Mouse (Mus musculus) liver, adult 2 months (tissue): ENCODE results near the gene Abhd10. TPM values are rescaled to one million over a fixed set of nuclear protein-coding genes. Genes with fewer than 3 reads are reported as not detected.

Experiments used
- DNase-seq: peaks from one replicate; pipeline ENCODE4 v3.0.0-alpha.2; 2011; ENCODE audit warnings: low read depth, low spot score; ENCODE audit errors: extremely low read depth
- H3K27ac ChIP-seq: fragments of 200-500 bp; replicated peaks from 2 replicates; pipeline ENCODE4 v1.5.1; 2012; ENCODE audit warnings: low read depth, mild to moderate bottlenecking, control low read depth, inconsistent platforms, low read length; ENCODE audit not compliant: insufficient read depth
- H3K27me3 ChIP-seq: fragments of 200-500 bp; 2 replicates; pipeline ENCODE4 v1.6.1; 2012; ENCODE audit warnings: mild to moderate bottlenecking, moderate library complexity, low read length, inconsistent platforms; ENCODE audit not compliant: control insufficient read depth, insufficient read depth
- H3K36me3 ChIP-seq: fragments of 200-500 bp; 2 replicates; pipeline ENCODE4 v1.6.1; 2012; ENCODE audit warnings: low read length, inconsistent platforms; ENCODE audit not compliant: control insufficient read depth, insufficient read depth
- H3K4me1 ChIP-seq: fragments of 200-500 bp; 2 replicates; pipeline ENCODE4 v1.6.1; 2011; ENCODE audit warnings: low read length; ENCODE audit not compliant: control insufficient read depth, insufficient read depth
- H3K4me3 ChIP-seq: fragments of 200-500 bp; 2 replicates; pipeline ENCODE4 v1.5.1; 2011; ENCODE audit warnings: low read depth, mild to moderate bottlenecking, control low read depth, low read length, moderate library complexity; ENCODE audit not compliant: insufficient read depth
- H3K79me2 ChIP-seq: fragments of 200-500 bp; 2 replicates; pipeline ENCODE4 v1.6.1; 2012; ENCODE audit warnings: inconsistent platforms, mild to moderate bottlenecking, low read length, moderate library complexity; ENCODE audit not compliant: control insufficient read depth, insufficient read depth
- H3K9ac ChIP-seq: fragments of 200-500 bp; 2 replicates; pipeline ENCODE4 v1.6.1; 2012; ENCODE audit warnings: low read depth, mild to moderate bottlenecking, control low read depth, inconsistent platforms, low read length
- CTCF ChIP-seq: fragments of 200-500 bp; IDR thresholded peaks from 2 replicates; pipeline ENCODE4 v1.5.1; 2011; ENCODE audit warnings: low read depth, low read length, control low read depth
- POLR2A ChIP-seq: fragments of 200-500 bp; IDR thresholded peaks from 2 replicates; pipeline ENCODE4 v1.6.1; 2011; ENCODE audit warnings: low read length, control low read depth; ENCODE audit not compliant: insufficient read depth; ENCODE audit errors: extremely low read depth
- WGBS: fragments of 180-500 bp; shearing (Covaris S2); methylation state at CpG from one replicate; pipeline ENCODE4 v1.1.7; 2018; 5-methylcytosine and 5-hydroxymethylcytosine counted together
- polyA plus RNA-seq: library from polyadenylated mRNA; depleted of rRNA; stranded (reverse); fragments of >200 nt; gene quantifications from 2 replicates; pipeline ENCODE4 v1.2.3, GENCODE M21; 2012; rRNA removed
- total RNA-seq: library from RNA; depleted of rRNA; stranded (reverse); fragments of >200 nt; gene quantifications from 2 replicates; pipeline ENCODE4 v1.2.3, GENCODE M21; 2014; rRNA removed

Gene Abhd10
- total RNA-seq: 4.6 and 7.2 TPM in 2 replicates
- polyA plus RNA-seq: 2.5 and 5.1 TPM in 2 replicates

DNA sequence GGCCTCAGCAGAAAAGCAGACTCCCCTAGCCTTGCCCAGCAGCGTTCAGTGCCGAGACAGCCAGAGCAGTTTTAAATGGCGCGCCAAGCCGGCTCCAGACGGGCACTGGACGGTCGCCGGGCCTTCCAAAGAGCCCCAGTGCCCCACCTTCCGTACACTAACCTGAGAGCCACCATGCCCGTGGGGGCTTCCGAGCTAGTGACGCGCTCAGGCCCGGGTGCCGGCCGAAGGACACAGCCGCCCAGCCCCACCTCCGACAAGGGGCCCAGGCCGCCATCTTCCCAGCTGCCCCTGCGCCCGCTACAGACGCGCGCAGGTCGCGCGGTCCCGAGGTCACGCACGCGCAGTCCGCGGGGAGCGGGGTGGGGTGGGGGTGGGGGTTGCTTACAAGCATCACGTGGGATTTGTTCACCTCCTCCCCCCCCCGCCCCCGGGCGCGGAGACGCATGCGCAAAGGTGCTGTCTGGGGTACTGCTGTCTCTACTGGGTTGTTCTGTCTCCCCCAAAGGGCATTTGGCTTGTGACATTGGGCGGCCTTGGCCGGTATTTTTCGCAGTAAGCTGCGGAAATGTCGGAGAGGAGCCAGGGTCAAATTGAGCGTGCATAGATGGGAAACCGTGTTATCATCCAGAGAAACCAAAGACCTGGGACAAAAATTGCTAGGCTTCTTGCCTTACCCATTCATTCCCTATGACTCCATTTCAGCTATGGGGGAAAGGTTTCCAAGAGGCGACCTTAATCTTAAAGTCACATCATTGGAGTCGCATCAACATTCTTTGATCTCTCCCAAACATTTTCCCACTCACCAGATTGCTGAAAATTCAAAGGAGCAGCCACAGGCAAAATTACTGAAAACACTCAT, at the start of gene Abhd10:
Gene Abhd10, minus strand, starts transcription at position 341 of the 862 bp plus-strand sequence.
- Histone ChIP-seq H3K4me1 (no peaks in the 10 kb centered on the region; the same call in 1 of the 2 replicates), H3K4me3 (peak within 1 kb of the TSS; percentile 92), H3K27me3 (no peaks in the 10 kb centered on the region), H3K27ac (peak within 1 kb of the TSS; percentile 92), H3K9ac (peak within 1 kb of the TSS; percentile 95), H3K79me2 (peaks cover 2% of the 10 kb centered on the region; the same call in 1 of the 2 replicates), H3K36me3 (peaks cover 9% of the 10 kb centered on the region)
- under 1% methylated on average over 51 of the region's 51 CpGs for WGBS
- peak; percentile 78 for DNase-seq
- TF ChIP-seq POLR2A (peak; percentile 81), CTCF (no peak)

DNA sequence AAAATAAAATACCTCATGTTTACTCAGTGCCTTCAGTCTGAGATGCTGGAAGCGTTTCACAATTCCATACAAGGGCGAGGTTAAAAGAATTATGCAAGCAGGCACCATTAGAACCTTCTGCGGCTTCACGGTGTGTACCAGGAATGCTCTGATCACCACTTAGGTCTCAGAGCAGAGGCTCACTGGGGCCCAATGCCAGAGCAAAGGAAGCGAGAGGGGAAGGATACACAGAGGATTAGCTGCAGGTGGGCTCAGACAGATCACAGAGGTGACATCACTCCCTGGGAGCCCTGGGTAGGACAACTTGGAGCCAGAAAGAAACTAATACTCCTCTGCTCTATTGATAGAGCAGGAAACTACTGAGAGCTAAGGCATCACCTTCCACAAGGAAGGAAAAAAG, 48.5 kb upstream of the Abhd10 start:
- Histone ChIP-seq H3K4me1 (no peaks in the 10 kb centered on the region; the same call in 1 of the 2 replicates), H3K9ac (no peak overlapping the region), H3K36me3 (peaks cover 42% of the 10 kb centered on the region), H3K4me3 (no peak overlapping the region), H3K79me2 (no peaks in the 10 kb centered on the region), H3K27me3 (no peaks in the 10 kb centered on the region), H3K27ac (no peak overlapping the region)
- DNase-seq: no peak
- no peak for TF ChIP-seq POLR2A
- TF ChIP-seq CTCF: no peak
- 36% methylated on average over 5 of the region's 5 CpGs for WGBS

DNA sequence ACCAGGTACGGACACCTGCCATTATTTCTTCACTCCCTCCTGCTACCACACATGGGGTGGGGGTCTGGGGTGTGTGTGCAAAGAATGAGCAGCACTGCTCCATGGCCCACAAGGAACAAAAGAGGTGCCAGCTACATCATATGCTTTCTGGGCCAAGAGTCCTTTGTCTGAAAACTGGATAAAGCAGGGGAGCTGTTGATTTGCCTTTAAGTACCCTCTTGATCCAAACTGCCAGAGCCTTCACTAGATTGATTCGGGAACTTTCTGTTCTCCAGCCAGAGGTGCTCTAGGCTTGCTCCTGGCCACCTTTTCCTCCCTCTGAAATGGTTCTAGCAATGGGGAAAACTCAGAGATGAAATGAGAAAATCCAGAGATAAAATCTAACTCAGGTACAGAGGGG, 46.6 kb upstream of the Abhd10 start:
- WGBS: 88% methylated on average over 2 of the region's 2 CpGs

DNA sequence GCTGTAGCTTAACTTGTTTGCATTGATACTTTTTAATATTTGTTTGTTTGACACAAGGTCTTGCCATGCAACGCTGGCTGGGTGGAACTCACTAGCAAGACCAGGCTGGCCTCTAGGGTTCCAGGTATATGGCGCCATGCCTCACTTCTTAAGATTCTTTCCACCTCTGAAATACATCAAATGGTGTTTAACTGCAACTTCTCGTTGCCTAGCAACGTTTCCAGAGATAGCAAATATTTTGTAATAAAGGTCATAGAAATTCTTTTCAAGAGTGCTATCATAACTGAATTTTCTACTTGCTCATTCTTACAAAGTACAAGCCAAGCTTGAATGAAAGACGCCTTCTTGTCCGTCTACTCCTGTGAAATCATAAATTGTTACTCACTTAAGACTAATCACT, 44.9 kb upstream of the Abhd10 start:
- H3K27me3 ChIP-seq: no peaks in the 10 kb centered on the region
- TF ChIP-seq CTCF: no peak
- no peak for TF ChIP-seq POLR2A
- peaks cover 39% of the 10 kb centered on the region for H3K36me3 ChIP-seq
- H3K9ac ChIP-seq: no peak overlapping the region
- WGBS: 87% methylated on average over 6 of the region's 6 CpGs
- no peaks in the 10 kb centered on the region; the same call in 1 of the 2 replicates for H3K4me1 ChIP-seq
- no peak for DNase-seq
- no peak overlapping the region for H3K27ac ChIP-seq
- H3K4me3 ChIP-seq: no peak overlapping the region
- no peaks in the 10 kb centered on the region for H3K79me2 ChIP-seq

More for the DNA sequence above, 46.6 kb upstream of the Abhd10 start:
- no peaks in the 10 kb centered on the region for H3K27me3 ChIP-seq
- no peak overlapping the region for H3K27ac ChIP-seq
- no peaks in the 10 kb centered on the region for H3K79me2 ChIP-seq
- H3K4me1 ChIP-seq: no peaks in the 10 kb centered on the region; the same call in 1 of the 2 replicates
- H3K36me3 ChIP-seq: peaks cover 47% of the 10 kb centered on the region
- TF ChIP-seq CTCF: no peak
- TF ChIP-seq POLR2A: no peak
- H3K4me3 ChIP-seq: no peak overlapping the region
- no peak for DNase-seq
- no peak overlapping the region for H3K9ac ChIP-seq

DNA sequence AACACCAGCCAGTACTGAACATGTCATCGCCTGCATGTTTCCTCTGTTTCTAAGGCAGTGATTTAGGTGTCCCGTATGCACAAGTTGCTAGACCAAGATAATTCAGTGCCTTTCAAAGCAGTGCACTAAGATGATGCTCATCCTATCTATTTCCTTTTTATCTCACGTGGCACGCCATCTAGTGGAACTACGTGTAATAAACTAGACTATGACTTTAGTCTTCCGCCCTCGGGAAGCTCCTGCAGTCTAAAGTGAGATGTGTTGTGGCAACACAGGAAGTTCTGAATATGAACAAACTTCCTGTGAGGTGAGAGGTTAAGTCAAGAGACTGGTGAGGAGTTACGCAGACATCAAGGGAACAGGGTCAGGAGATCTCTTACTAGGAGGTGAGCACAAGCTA, 43.9 kb upstream of the Abhd10 start:
- Histone ChIP-seq H3K4me1 (no peaks in the 10 kb centered on the region; the same call in 1 of the 2 replicates), H3K4me3 (no peak overlapping the region), H3K27ac (no peak overlapping the region), H3K79me2 (no peaks in the 10 kb centered on the region), H3K9ac (no peak overlapping the region), H3K36me3 (peaks cover 37% of the 10 kb centered on the region), H3K27me3 (no peaks in the 10 kb centered on the region)
- DNase-seq: peak; percentile 36
- WGBS: 46% methylated on average over 8 of the region's 8 CpGs
- TF ChIP-seq POLR2A: no peak
- TF ChIP-seq CTCF: no peak

DNA sequence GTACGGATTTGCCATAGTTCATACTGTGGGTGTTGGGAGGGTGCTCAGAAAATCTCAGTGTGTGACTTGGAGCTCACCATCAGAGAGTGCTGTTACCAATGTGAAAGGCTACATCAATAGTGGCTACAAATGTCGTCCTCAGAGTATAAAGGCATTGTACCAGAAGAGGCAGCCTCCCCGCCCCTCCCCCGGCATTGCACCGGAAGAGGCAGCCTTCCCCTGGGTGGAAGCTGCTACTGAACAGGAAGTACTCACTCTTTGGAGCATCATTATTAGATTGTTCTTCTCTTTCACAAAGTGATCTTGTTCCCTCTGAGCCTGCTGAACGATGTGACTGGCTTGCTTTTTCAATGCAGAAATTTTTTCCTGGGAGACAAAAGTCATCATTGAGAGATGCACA, 37.2 kb upstream of the Abhd10 start:
- no peak for TF ChIP-seq CTCF
- no peak for TF ChIP-seq POLR2A
- Histone ChIP-seq H3K36me3 (peaks cover 60% of the 10 kb centered on the region), H3K4me1 (no peaks in the 10 kb centered on the region; the same call in 1 of the 2 replicates), H3K9ac (no peak overlapping the region), H3K79me2 (no peaks in the 10 kb centered on the region), H3K27ac (no peak overlapping the region), H3K4me3 (no peak overlapping the region), H3K27me3 (no peaks in the 10 kb centered on the region)
- no peak for DNase-seq
- 80% methylated on average over 6 of the region's 6 CpGs for WGBS
